Mouse (Mus musculus): ENCODE measurements at regions not wholly inside any gene's neighbourhood (a gene's known extent, or its start where the extent isn't known, plus 50 kb on each side); places are given as distances from the start of the nearest gene placed in this dataset.

GRCm38 (mm10) chr11:114468394-114468793, 199.9 kb upstream of the Rpl38 start:
- TF ChIP-seq CTCF (conservative IDR thresholded peaks at IDR 0.05; ENCODE audit: insufficient read depth, insufficient read length, low read depth, low read length) (no peak), POLR2A (IDR thresholded peaks at IDR 0.05; ENCODE audit: low read depth, low read length) (no peak)

All from kidney, adult 2 months (tissue).